Mouse (Mus musculus) heart, embryonic 13.5 days (tissue): ENCODE results near the gene Car11. TPM values are rescaled to one million over a fixed set of nuclear protein-coding genes. Genes with fewer than 3 reads are reported as not detected.

Source experiments
- ATAC-seq: fragments of 200-750 bp; cut with Nextera tagmentation; 2 replicates; pipeline ENCODE4 v1.8.0; 2017; ENCODE audit warnings: moderate TSS enrichment; ENCODE audit not compliant: insufficient number of reproducible peaks, low FRiP score, low TSS enrichment; ENCODE audit errors: extremely low read depth
- H3K27ac ChIP-seq: fragments of 300-500 bp; sonication (generic); replicated peaks from 2 replicates; pipeline ENCODE4 v1.5.1; 2015; ENCODE audit warnings: moderate library complexity, mild to moderate bottlenecking, inconsistent platforms
- H3K27me3 ChIP-seq: fragments of 300-500 bp; sonication (generic); replicated peaks from 2 replicates; pipeline ENCODE4 v1.6.1; 2015; ENCODE audit warnings: mild to moderate bottlenecking, inconsistent platforms
- H3K36me3 ChIP-seq: fragments of 300-500 bp; sonication (generic); 2 replicates; pipeline ENCODE4 v1.6.1; 2015; ENCODE audit warnings: mild to moderate bottlenecking, inconsistent platforms
- H3K4me1 ChIP-seq: fragments of 300-500 bp; sonication (generic); 2 replicates; pipeline ENCODE4 v1.6.1; 2015; ENCODE audit warnings: inconsistent platforms
- H3K4me2 ChIP-seq: fragments of 300-500 bp; sonication (generic); 2 replicates; pipeline ENCODE4 v1.6.1; 2015; ENCODE audit warnings: inconsistent platforms, mild to moderate bottlenecking, moderate library complexity
- H3K4me3 ChIP-seq: fragments of 300-500 bp; sonication (generic); 2 replicates; pipeline ENCODE4 v1.5.1; 2015; ENCODE audit warnings: moderate library complexity, mild to moderate bottlenecking, inconsistent platforms
- H3K9ac ChIP-seq: fragments of 300-500 bp; sonication (generic); 2 replicates; pipeline ENCODE4 v1.6.1; 2015; ENCODE audit warnings: inconsistent platforms, mild to moderate bottlenecking, moderate library complexity
- H3K9me3 ChIP-seq: fragments of 300-500 bp; sonication (generic); 2 replicates; pipeline ENCODE4 v1.6.1; 2016; ENCODE audit warnings: inconsistent platforms
- WGBS: fragments of 180-500 bp; shearing (Covaris S2); methylation state at CpG from one replicate; pipeline ENCODE4 v1.1.7; 2015; ENCODE audit warnings: mixed read lengths; 5-methylcytosine and 5-hydroxymethylcytosine counted together
- polyA plus RNA-seq: library from polyadenylated mRNA; unstranded; fragments of >200 nt; fragmentation: Nextera tagmentation; extraction: Ambion mirVana; gene quantifications from 2 replicates; pipeline ENCODE4 v1.2.1, GENCODE M21; 2015

The Car11 gene
- polyA plus RNA-seq, 1 experiment from 2014 or later, result 5.4 TPM

DNA sequence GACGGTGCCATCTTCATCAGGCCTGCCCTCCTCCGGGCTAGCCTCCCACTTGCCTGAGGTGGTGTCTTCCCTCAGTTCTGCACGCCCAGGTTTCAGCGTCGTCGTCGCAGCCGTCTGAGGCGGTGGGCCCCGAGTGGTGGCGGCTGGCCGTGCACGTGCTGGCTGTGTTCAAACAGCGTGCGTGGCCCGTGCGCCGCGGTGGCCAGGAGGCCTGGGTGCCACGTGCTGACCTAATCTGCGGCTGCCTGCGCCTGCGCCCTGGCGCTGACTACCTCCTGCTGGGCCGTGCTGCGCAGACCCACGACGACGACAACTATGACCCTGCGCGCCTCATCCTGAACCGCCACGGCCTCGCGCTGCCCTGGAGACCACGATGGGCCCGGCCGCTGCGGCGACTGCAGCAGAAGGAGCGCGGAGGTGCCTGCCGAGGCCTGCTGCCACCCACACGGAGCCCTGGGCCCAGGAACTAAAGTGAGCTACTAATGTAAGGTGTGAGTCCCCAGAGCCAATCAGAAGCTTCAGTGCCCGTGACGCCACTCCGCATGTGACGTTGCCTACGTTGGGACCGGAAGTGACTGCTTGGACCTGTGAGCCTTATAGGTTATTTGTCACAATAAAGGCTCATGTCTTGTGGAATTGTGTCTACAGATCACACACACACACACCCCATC is 5.6 kb upstream of the Car11 start, which contains the start of gene Sec1:
TSS of gene Sec1 (minus strand) at position 482 of the 671 bp plus-strand sequence.
- no peak within 1 kb of the TSS for H3K9ac ChIP-seq
- 86% methylated on average over 50 of the region's 50 CpGs for WGBS
- peaks cover 15% of the 10 kb centered on the region for H3K4me1 ChIP-seq
- no peaks in the 10 kb centered on the region for H3K9me3 ChIP-seq
- H3K27ac ChIP-seq, result no peak within 1 kb of the TSS
- H3K4me2 ChIP-seq, result no peak within 1 kb of the TSS
- no peak within 1 kb of the TSS for H3K4me3 ChIP-seq
- ATAC-seq, result no peak
- H3K36me3 ChIP-seq, result no peaks in the 10 kb centered on the region
- peaks cover 15% of the 10 kb centered on the region for H3K27me3 ChIP-seq

DNA sequence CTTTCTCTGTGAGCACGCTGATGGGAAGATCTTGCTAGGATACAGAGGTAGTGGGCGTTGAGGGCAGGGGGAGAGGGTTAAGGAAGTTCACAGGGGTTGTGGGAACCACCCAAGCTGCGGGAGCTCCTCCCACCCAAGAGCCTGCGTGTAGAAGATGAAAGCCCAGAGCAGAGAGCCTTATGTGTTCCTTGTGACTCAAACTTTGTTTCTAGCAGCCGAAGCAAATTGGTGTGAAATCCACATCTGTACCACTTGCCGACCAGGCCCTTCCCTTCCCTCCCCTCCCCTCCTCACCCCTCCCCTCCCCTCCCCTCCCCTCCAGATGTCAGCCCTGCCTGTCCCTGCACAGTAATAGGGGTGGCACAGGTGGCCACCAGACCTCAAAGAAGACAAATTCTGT is 4.5 kb upstream of the Car11 start:
- Histone ChIP-seq H3K4me2 (no peak overlapping the region), H3K9me3 (no peaks in the 10 kb centered on the region), H3K4me1 (peaks cover 15% of the 10 kb centered on the region), H3K27me3 (peaks cover 25% of the 10 kb centered on the region), H3K36me3 (no peaks in the 10 kb centered on the region), H3K27ac (no peak overlapping the region), H3K4me3 (no peak overlapping the region), H3K9ac (no peak overlapping the region)
- ATAC-seq, result no peak
- 28% methylated on average over 6 of the region's 6 CpGs for WGBS

DNA sequence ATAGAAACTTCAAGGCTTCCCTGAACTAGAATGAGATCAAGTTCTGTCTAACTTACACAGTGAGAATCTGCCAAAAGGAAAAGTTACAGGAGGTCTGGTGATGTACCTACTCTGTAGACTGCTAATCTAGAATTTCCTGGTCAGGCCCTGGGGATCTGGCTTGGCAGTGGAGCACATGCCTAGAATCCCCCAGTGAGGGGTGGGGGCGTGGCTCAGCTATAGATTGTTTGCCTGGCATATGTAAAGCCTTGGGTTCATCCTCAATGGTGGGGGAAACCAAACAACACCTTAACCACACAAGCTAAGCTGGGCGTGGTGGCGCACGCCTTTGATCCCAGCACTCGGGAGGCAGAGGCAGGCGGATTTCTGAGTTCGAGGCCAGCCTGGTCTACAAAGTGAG is 1.7 kb upstream of the Car11 start:
- WGBS, result 60% methylated on average over 6 of the region's 7 CpGs
- Histone ChIP-seq H3K27me3 (peaks cover 40% of the 10 kb centered on the region), H3K4me1 (peaks cover 24% of the 10 kb centered on the region), H3K4me3 (no peak overlapping the region), H3K27ac (no peak overlapping the region), H3K9me3 (no peaks in the 10 kb centered on the region), H3K36me3 (no peaks in the 10 kb centered on the region), H3K9ac (no peak overlapping the region), H3K4me2 (no peak overlapping the region)
- ATAC-seq, result no peak

DNA sequence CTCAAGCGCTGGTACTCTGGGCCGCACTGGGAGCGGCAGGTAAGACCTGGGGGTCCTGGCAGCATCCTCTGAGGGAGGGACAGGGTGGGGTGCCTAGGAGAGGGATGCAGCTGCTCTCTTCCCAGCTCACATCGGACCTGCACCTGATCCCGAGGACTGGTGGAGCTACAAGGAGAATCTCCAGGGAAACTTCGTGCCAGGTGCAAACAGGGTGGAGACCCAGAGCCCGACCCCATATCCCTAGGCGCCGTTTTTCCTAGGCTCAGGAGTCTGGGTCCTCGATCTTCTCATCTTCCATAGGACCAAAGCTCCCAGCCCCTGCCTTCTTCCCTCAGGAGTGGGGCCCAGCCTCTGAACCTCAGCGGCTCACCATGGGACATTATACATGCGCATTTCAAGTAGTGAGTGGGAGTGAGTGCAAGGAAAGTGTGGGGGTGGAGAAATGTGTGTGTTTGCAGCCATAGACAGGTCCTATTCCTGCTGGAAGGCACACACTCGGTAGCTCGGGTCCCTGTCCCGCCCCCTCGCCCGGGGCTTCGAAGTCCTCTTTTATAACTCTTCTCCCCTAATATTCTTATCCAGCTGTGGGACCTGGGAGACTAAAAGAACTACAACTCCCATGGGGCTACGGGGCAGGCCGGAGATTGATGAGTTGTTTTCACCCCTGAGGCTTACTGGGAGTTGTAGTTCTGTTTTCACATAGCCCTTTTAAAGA is 815 bp downstream of the Car11 start:
- H3K36me3 ChIP-seq, result no peaks in the 10 kb centered on the region
- peak overlapping the region; percentile 51 for H3K4me3 ChIP-seq
- peak overlapping the region; percentile 76 for H3K9ac ChIP-seq
- 1% methylated on average over 20 of the region's 20 CpGs for WGBS
- peak overlapping the region; percentile 82 for H3K4me2 ChIP-seq
- peaks cover 40% of the 10 kb centered on the region for H3K27me3 ChIP-seq
- H3K9me3 ChIP-seq, result no peaks in the 10 kb centered on the region
- no peak overlapping the region for H3K27ac ChIP-seq
- H3K4me1 ChIP-seq, result peaks cover 38% of the 10 kb centered on the region
- ATAC-seq, result no peak

DNA sequence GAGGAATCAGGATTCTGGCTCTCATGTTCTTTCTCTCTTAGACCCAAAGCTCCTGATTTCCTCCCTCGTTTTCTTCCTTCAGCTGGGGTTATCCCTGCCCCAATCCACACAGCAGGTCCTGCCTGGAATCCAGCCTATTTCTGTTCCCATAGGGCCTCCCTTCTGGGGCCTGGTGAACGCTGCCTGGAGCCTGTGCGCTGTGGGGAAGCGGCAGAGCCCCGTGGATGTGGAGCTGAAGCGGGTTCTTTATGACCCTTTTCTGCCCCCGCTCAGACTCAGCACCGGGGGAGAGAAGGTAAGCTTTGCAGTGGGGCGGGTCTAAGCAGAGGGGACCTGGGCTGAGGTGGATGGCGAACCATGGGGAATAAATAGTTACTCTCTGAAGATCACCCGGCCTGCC is 1.4 kb downstream of the Car11 start:
- no peaks in the 10 kb centered on the region for H3K9me3 ChIP-seq
- peaks cover 44% of the 10 kb centered on the region for H3K4me1 ChIP-seq
- peak overlapping the region; percentile 77 for H3K9ac ChIP-seq
- ATAC-seq, result no peak
- peak overlapping the region; percentile 82 for H3K4me2 ChIP-seq
- no peaks in the 10 kb centered on the region for H3K36me3 ChIP-seq
- 29% methylated on average over 11 of the region's 11 CpGs for WGBS
- peak overlapping the region; percentile 51 for H3K4me3 ChIP-seq
- H3K27ac ChIP-seq, result peak overlapping the region; percentile 51
- peaks cover 40% of the 10 kb centered on the region for H3K27me3 ChIP-seq

DNA sequence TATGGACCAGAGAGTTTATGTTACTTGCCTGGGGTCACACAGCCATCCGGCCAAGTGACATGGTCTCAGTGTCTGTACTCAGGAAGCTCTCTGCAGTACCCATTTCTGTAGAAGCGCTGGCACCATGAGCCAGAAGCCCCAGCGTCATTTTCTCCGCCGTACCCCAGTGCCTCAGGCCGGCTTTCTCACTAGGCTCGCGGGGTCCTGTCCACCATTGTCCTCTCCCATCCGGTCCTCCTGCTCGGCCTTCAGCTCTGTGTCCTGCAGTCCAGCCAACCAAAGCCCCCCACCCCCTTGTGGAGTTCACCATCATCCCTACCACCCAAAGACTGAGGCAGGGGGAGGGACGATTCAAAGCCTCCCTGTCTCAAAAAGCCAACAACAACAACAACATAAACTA is 2.0 kb downstream of the Car11 start:
- Histone ChIP-seq H3K27me3 (peaks cover 40% of the 10 kb centered on the region), H3K4me3 (peak overlapping the region; percentile 51; the same call in 1 of the 2 replicates), H3K36me3 (no peaks in the 10 kb centered on the region), H3K9ac (peak overlapping the region; percentile 77; the same call in 1 of the 2 replicates), H3K9me3 (no peaks in the 10 kb centered on the region), H3K4me1 (peaks cover 49% of the 10 kb centered on the region), H3K4me2 (peak overlapping the region; percentile 82), H3K27ac (no peak overlapping the region)
- ATAC-seq, result no peak
- 76% methylated on average over 11 of the region's 11 CpGs for WGBS

DNA sequence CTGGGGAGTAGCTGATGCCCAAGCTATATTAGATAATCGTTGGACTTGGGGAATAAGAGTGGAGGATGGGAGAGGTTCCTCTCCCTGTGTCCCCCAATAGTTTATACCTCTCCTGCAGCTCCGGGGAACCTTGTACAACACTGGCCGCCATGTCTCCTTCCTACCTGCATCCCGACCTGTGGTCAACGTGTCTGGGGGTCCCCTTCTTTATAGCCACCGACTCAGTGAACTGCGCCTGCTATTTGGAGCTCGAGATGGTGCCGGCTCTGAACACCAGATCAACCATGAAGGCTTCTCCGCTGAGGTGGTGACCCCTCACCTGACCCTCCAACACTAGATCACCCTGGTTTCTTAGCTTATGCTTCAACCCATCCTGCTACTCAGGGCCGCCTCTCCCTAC is 2.7 kb downstream of the Car11 start:
- Histone ChIP-seq H3K4me2 (no peak overlapping the region), H3K4me1 (peaks cover 55% of the 10 kb centered on the region), H3K9ac (no peak overlapping the region), H3K36me3 (no peaks in the 10 kb centered on the region), H3K4me3 (no peak overlapping the region), H3K9me3 (no peaks in the 10 kb centered on the region), H3K27ac (no peak overlapping the region), H3K27me3 (peaks cover 40% of the 10 kb centered on the region)
- 88% methylated on average over 11 of the region's 11 CpGs for WGBS
- no peak for ATAC-seq

DNA sequence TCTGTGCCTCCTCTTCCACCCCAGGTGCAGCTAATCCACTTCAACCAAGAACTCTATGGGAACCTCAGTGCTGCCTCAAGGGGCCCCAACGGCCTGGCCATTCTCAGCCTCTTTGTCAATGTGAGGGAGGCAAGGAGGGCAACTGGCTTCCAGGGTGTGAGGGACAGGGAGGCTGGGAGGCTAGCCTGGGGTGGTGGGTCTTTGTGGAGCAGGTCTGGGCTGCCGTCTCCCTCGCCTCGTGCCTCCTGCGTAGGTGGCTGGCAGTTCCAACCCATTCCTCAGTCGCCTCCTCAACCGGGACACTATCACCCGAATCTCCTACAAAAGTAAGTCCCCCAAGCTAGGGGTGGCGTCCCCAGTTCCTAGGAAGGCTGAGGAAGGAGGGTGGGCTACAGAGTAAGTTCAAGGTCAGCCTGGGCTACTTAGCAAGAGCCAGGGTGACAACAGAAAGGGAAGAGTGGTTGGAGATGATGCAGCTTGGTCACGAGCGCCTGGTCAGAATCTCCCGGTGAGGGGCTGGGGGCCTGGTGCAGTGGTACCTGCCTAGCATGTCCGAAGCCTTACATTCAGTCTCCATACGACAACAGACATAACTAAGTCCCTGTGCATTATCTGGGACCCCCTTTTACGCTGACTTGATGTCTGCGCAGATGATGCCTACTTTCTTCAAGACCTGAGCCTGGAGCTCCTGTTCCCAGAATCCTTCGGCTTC is 3.3 kb downstream of the Car11 start:
- H3K27me3 ChIP-seq, result peaks cover 37% of the 10 kb centered on the region
- no peak overlapping the region for H3K4me3 ChIP-seq
- no peak for ATAC-seq
- H3K9ac ChIP-seq, result peak overlapping the region; percentile 83; the same call in 1 of the 2 replicates
- H3K4me2 ChIP-seq, result peak overlapping the region; percentile 99; the same call in 1 of the 2 replicates
- no peak overlapping the region for H3K27ac ChIP-seq
- WGBS, result 86% methylated on average over 17 of the region's 17 CpGs
- no peaks in the 10 kb centered on the region for H3K9me3 ChIP-seq
- H3K36me3 ChIP-seq, result no peaks in the 10 kb centered on the region
- peaks cover 62% of the 10 kb centered on the region for H3K4me1 ChIP-seq

DNA sequence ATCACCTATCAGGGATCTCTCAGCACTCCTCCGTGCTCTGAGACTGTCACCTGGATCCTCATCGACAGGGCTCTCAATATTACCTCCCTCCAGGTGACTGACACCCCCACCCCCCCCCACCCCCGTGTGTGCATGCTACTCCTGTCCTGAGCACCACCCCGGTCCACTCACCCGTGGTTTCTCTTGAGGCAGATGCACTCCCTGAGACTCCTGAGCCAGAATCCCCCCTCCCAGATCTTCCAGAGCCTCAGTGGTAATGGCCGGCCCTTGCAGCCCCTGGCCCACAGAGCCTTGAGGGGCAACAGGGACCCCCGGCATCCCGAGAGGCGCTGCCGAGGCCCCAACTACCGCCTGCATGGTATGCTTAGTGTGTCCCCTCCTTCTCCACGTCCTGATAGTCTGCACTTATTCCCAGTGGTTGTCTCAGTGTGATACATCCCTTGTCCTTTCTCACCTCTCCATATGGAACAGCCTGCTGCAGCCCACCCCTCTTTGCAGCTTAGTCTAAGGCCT is 3.9 kb downstream of the Car11 start:
- H3K27me3 ChIP-seq, result peaks cover 31% of the 10 kb centered on the region
- peak overlapping the region; percentile 82 for H3K4me3 ChIP-seq
- H3K36me3 ChIP-seq, result no peaks in the 10 kb centered on the region
- H3K4me1 ChIP-seq, result peaks cover 68% of the 10 kb centered on the region
- peak overlapping the region; percentile 83 for H3K9ac ChIP-seq
- peak overlapping the region; percentile 99 for H3K4me2 ChIP-seq
- no peak for ATAC-seq
- 40% methylated on average over 12 of the region's 12 CpGs for WGBS
- H3K9me3 ChIP-seq, result no peaks in the 10 kb centered on the region
- H3K27ac ChIP-seq, result peak overlapping the region; percentile 86

DNA sequence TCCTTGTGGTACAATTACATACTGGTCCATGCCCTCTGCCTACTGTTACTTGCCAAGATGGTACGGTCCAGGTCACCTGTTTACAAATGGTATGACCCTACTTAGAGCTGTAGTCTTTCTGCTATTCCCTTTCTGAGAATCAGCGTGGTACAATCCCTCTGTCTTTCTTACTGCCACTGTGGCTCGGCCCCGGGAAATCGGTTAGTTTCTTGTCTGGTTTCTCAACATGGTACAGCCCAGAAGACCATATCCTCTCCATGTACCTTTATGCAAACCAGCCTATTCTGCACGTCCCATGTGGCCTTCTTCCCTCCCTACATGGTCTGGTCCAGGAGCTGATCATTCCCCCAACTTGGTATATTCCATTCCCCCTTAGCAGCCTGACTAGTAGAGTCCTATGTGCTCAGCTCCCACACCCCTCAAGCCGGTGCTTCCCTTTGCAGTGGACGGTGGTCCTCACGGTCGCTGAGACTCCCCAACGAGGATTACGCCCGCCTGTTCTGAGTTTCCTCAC is 4.5 kb downstream of the Car11 start:
- Histone ChIP-seq H3K9me3 (no peaks in the 10 kb centered on the region), H3K4me2 (peak overlapping the region; percentile 99), H3K4me1 (peaks cover 73% of the 10 kb centered on the region), H3K27me3 (peaks cover 25% of the 10 kb centered on the region), H3K36me3 (no peaks in the 10 kb centered on the region), H3K4me3 (peak overlapping the region; percentile 82), H3K9ac (peak overlapping the region; percentile 83), H3K27ac (peak overlapping the region; percentile 86)
- 0 out of 2 replicates have a peak, but pooled peaks have one; percentile 6 for ATAC-seq
- under 1% methylated on average over 13 of the region's 13 CpGs for WGBS
